Mouse (Mus musculus): ENCODE data around the gene Vps9d1. TPM values are rescaled to one million over a fixed set of nuclear protein-coding genes. Genes with fewer than 3 reads are reported as not detected.

The Vps9d1 gene
- polyA plus RNA-seq (2012; rRNA removed) (86.1 and 140 TPM in 2 replicates), polyA plus RNA-seq (2014; fragmentation: Nextera tagmentation; extraction: Ambion mirVana) (27.4 and 32.6 TPM in 2 replicates)

DNA sequence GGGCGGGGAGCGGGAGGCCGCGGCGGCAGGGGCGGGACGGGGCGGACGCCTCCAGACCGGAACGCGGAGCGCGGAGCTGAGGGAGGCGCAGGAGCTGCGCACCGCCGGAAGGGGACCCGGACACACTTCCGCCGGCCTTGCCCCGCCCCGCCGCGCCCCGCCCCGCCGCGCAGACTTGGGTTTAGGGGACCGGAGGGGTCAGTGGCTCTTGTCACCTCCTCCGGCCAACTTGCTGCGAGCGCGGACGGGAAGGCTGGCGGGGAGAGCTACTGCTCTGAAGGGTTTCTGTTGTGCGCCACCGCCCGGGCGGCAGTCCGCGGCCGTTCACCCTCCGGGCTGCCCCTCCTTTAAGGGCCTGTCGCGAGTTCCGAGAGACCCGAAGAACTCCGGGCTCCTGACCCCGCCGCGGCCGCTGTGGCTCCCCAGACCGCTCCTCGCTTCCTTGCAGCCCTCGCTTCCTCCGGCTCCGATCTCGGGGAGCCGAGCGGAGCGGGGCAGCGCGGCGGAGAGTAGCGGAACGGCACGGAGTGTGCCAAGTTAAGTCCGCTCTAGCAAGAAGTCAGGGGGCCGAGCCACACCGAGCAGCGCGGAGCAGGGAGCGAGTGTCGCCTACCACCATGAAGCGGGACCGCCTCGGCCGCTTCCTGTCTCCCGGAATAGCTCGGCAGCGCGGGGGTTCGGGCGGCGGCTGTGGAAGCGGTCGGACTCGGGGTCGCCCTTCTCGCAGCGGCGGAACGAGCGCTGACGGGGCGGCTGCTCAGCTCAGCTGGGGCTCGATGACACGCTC is at the start of gene Vps9d1, which contains the start of gene Zfp276:
Vps9d1 (minus strand) TSS at position 250 of the 787 bp plus-strand sequence.
Zfp276 (plus strand) TSS at position 97 of the 787 bp plus-strand sequence.
- no peaks in the 10 kb centered on the region for H3K9me3 ChIP-seq (ENCODE audit: control insufficient read depth, low read length)
- ATAC-seq (ENCODE audit: low FRiP score, low read depth) (peak; percentile 95), DNase-seq (ENCODE audit: low spot score) (peak; percentile 74)
- peak within 1 kb of the TSS; percentile 83 for H3K4me3 ChIP-seq (replicated peaks; ENCODE audit: low read length)
- H3K36me3 ChIP-seq (ENCODE audit: control insufficient read depth, insufficient read depth, low read length) = peaks cover 60% of the 10 kb centered on the region
- TF ChIP-seq POLR2A (IDR thresholded peaks at IDR 0.05; ENCODE audit: borderline replicate concordance, extremely low read depth, insufficient read depth, insufficient read length) = no peak
- H3K4me1 ChIP-seq (ENCODE audit: control insufficient read depth, insufficient read depth, low read length) = peaks cover 19% of the 10 kb centered on the region
- H3K9ac ChIP-seq (ENCODE audit: low read depth, low read length, severe bottlenecking) = peak within 1 kb of the TSS; percentile 94
- no peaks in the 10 kb centered on the region for H3K27me3 ChIP-seq (ENCODE audit: control insufficient read depth, insufficient read depth, low read length)
- WGBS = under 1% methylated on average over 68 of the region's 99 CpGs
- H3K27ac ChIP-seq (replicated peaks; ENCODE audit: low read depth, low read length) = peak within 1 kb of the TSS; percentile 78
- peak within 1 kb of the TSS; percentile 72 for H3K4me2 ChIP-seq (replicated peaks; ENCODE audit: low read depth, low read length, severe bottlenecking)

DNA sequence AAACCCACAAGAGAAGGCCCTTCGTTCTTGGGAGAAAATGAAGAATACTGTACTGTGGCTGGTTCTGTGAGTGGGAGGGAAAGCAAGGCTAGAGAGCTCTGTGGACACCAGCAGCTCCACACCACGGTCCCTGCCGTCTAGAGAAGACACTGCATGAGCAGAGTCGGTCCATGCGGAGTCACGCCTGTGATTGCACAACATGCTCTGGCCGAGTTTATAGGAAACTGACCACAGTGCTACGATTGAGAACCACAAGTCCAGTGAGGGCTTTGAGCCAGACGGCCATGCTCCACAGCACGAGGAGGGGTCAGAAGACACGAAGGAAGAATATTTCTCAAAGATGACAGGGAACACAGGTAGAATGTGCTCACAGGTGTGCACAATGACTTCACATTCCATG is 44.2 kb upstream of the Vps9d1 start:
- WGBS = 91% methylated on average over 11 of the region's 11 CpGs
- Histone ChIP-seq H3K9ac (ENCODE audit: low read depth, low read length, severe bottlenecking) (no peak overlapping the region), H3K4me3 (replicated peaks; ENCODE audit: low read length) (no peak overlapping the region), H3K27ac (replicated peaks; ENCODE audit: low read depth, low read length) (no peak overlapping the region), H3K9me3 (ENCODE audit: control insufficient read depth, low read length) (no peaks in the 10 kb centered on the region), H3K4me1 (ENCODE audit: control insufficient read depth, insufficient read depth, low read length) (no peaks in the 10 kb centered on the region), H3K4me2 (replicated peaks; ENCODE audit: low read depth, low read length, severe bottlenecking) (no peak overlapping the region), H3K36me3 (ENCODE audit: control insufficient read depth, insufficient read depth, low read length) (peaks cover 14% of the 10 kb centered on the region), H3K27me3 (ENCODE audit: control insufficient read depth, insufficient read depth, low read length) (no peaks in the 10 kb centered on the region)
- TF ChIP-seq POLR2A (IDR thresholded peaks at IDR 0.05; ENCODE audit: borderline replicate concordance, extremely low read depth, insufficient read depth, insufficient read length) = no peak
- DNase-seq (ENCODE audit: low spot score) = no peak
- ATAC-seq (ENCODE audit: low FRiP score, low read depth) = no peak

DNA sequence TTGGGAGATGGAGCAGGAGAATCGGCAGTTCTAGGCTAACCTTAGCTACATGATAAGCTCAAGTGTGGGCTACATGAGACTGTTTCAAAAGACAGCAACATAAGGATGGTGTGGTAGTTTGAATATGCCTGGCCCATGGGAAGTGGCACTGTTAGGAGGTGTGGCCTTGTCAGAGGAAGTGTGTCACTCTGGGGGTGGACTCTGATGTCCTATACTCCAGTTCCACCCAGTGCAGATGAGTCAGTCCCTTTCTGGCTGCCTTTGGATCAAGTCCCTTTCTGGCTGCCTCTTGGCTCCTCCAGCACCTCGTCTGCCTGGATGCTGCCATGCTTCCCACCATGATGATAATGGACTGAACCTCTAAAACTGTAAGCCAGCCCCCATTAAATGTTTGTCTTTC is 38.6 kb upstream of the Vps9d1 start:
- WGBS = 84% methylated on average over 2 of the region's 2 CpGs
- Histone ChIP-seq H3K27me3 (ENCODE audit: control insufficient read depth, insufficient read depth, low read length) (no peaks in the 10 kb centered on the region), H3K4me3 (replicated peaks; ENCODE audit: low read length) (no peak overlapping the region), H3K4me1 (ENCODE audit: control insufficient read depth, insufficient read depth, low read length) (no peaks in the 10 kb centered on the region), H3K9me3 (ENCODE audit: control insufficient read depth, low read length) (no peaks in the 10 kb centered on the region), H3K27ac (replicated peaks; ENCODE audit: low read depth, low read length) (no peak overlapping the region), H3K9ac (ENCODE audit: low read depth, low read length, severe bottlenecking) (no peak overlapping the region), H3K4me2 (replicated peaks; ENCODE audit: low read depth, low read length, severe bottlenecking) (no peak overlapping the region), H3K36me3 (ENCODE audit: control insufficient read depth, insufficient read depth, low read length) (peaks cover 31% of the 10 kb centered on the region)
- no peak for TF ChIP-seq POLR2A (IDR thresholded peaks at IDR 0.05; ENCODE audit: borderline replicate concordance, extremely low read depth, insufficient read depth, insufficient read length)
- DNase-seq (ENCODE audit: low spot score) = no peak
- no peak for ATAC-seq (ENCODE audit: low FRiP score, low read depth)

DNA sequence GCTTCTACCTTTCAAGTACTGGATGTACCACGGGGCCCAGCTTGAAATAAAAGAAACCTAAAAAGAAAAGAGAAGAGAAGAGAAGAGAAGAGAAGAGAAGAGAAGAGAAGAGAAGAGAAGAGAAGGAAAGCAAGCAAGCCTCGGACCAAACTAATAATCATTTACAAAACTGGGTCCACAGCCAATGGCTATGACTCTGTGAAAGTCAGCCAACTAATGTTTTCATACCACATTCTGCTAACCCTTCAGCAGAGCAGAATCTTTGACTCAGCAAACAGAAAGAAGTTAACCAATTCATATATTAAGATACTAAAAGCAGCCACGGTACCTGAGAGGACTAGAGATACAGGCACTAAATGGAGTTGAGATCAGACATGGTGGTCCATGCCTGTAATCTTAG is 38.1 kb upstream of the Vps9d1 start:
- no peak overlapping the region for H3K4me2 ChIP-seq (replicated peaks; ENCODE audit: low read depth, low read length, severe bottlenecking)
- no peak overlapping the region for H3K9ac ChIP-seq (ENCODE audit: low read depth, low read length, severe bottlenecking)
- ATAC-seq (ENCODE audit: low FRiP score, low read depth) (no peak), DNase-seq (ENCODE audit: low spot score) (no peak)
- TF ChIP-seq POLR2A (IDR thresholded peaks at IDR 0.05; ENCODE audit: borderline replicate concordance, extremely low read depth, insufficient read depth, insufficient read length) = no peak
- 82% methylated on average over 3 of the region's 3 CpGs for WGBS
- H3K9me3 ChIP-seq (ENCODE audit: control insufficient read depth, low read length) = no peaks in the 10 kb centered on the region
- no peak overlapping the region for H3K4me3 ChIP-seq (replicated peaks; ENCODE audit: low read length)
- H3K27me3 ChIP-seq (ENCODE audit: control insufficient read depth, insufficient read depth, low read length) = no peaks in the 10 kb centered on the region
- H3K4me1 ChIP-seq (ENCODE audit: control insufficient read depth, insufficient read depth, low read length) = no peaks in the 10 kb centered on the region
- peaks cover 34% of the 10 kb centered on the region for H3K36me3 ChIP-seq (ENCODE audit: control insufficient read depth, insufficient read depth, low read length)
- no peak overlapping the region for H3K27ac ChIP-seq (replicated peaks; ENCODE audit: low read depth, low read length)

DNA sequence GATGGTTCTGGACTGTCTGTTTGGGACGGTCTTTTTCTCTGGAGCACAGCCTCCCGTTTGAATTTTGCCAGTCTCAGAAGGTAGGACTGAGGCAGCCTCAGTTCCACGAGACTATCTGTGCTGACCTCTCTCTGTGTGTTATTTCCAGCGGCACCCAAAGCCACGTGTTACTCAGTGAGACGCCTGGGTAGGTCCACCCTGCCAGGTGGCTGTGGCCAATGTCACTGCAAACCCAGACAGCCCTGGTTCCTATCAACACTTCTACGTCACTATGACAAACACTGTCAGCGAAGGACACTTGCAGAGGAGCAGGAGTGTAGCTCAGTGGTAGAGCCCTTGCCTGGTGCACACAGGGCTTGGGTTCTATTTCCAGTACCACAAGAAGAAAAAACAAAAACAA is 37.6 kb upstream of the Vps9d1 start:
- Histone ChIP-seq H3K4me2 (replicated peaks; ENCODE audit: low read depth, low read length, severe bottlenecking) (no peak overlapping the region), H3K4me1 (ENCODE audit: control insufficient read depth, insufficient read depth, low read length) (no peaks in the 10 kb centered on the region), H3K27me3 (ENCODE audit: control insufficient read depth, insufficient read depth, low read length) (no peaks in the 10 kb centered on the region), H3K36me3 (ENCODE audit: control insufficient read depth, insufficient read depth, low read length) (peaks cover 34% of the 10 kb centered on the region), H3K4me3 (replicated peaks; ENCODE audit: low read length) (no peak overlapping the region), H3K9ac (ENCODE audit: low read depth, low read length, severe bottlenecking) (no peak overlapping the region), H3K27ac (replicated peaks; ENCODE audit: low read depth, low read length) (no peak overlapping the region), H3K9me3 (ENCODE audit: control insufficient read depth, low read length) (no peaks in the 10 kb centered on the region)
- no peak for ATAC-seq (ENCODE audit: low FRiP score, low read depth)
- no peak for DNase-seq (ENCODE audit: low spot score)
- TF ChIP-seq POLR2A (IDR thresholded peaks at IDR 0.05; ENCODE audit: borderline replicate concordance, extremely low read depth, insufficient read depth, insufficient read length) = no peak
- 86% methylated on average over 8 of the region's 8 CpGs for WGBS
